Mouse (Mus musculus) kidney, embryonic 14.5 days (tissue): ENCODE results near the gene Scfd2. TPM values are rescaled to one million over a fixed set of nuclear protein-coding genes. Genes with fewer than 3 reads are reported as not detected.

Experiments used
- ATAC-seq: fragments of 200-750 bp; cut with Nextera tagmentation; 2 replicates; pipeline ENCODE4 v1.8.0; 2017; ENCODE audit warnings: moderate number of reproducible peaks, mild to moderate bottlenecking, moderate TSS enrichment, moderate library complexity; ENCODE audit not compliant: low FRiP score, low TSS enrichment
- H3K27ac ChIP-seq: fragments of 300-500 bp; sonication (generic); 2 replicates; pipeline ENCODE4 v1.5.1; 2014; ENCODE audit warnings: low read depth, mild to moderate bottlenecking, low read length, moderate library complexity, mixed read lengths
- H3K27me3 ChIP-seq: fragments of 300-500 bp; sonication (generic); 2 replicates; pipeline ENCODE4 v1.6.1; 2014; ENCODE audit warnings: mild to moderate bottlenecking, low read length; ENCODE audit not compliant: control insufficient read depth, insufficient read depth
- H3K36me3 ChIP-seq: fragments of 300-500 bp; sonication (generic); 2 replicates; pipeline ENCODE4 v1.6.1; 2014; ENCODE audit warnings: low read length, mixed read lengths; ENCODE audit not compliant: control insufficient read depth, insufficient read depth
- H3K4me1 ChIP-seq: fragments of 300-500 bp; sonication (generic); 2 replicates; pipeline ENCODE4 v1.6.1; 2014; ENCODE audit warnings: low read length, mixed read lengths; ENCODE audit not compliant: control insufficient read depth, insufficient read depth
- H3K4me2 ChIP-seq: fragments of 300-500 bp; sonication (generic); replicated peaks from 2 replicates; pipeline ENCODE4 v1.6.1; 2014; ENCODE audit warnings: low read depth, mild to moderate bottlenecking, low read length
- H3K4me3 ChIP-seq: fragments of 300-500 bp; sonication (generic); 2 replicates; pipeline ENCODE4 v1.5.1; 2014; ENCODE audit warnings: mild to moderate bottlenecking, low read length
- H3K9ac ChIP-seq: fragments of 300-500 bp; sonication (generic); 2 replicates; pipeline ENCODE4 v1.6.1; 2014; ENCODE audit warnings: low read depth, mild to moderate bottlenecking, low read length, moderate library complexity
- H3K9me3 ChIP-seq: fragments of 300-500 bp; sonication (generic); 2 replicates; pipeline ENCODE4 v1.6.1; 2016; ENCODE audit warnings: low read length; ENCODE audit not compliant: control insufficient read depth
- WGBS: fragments of 180-500 bp; shearing (Covaris S2); extraction: QIAGEN DNeasy Blood & Tissue Kit; methylation state at CpG from one replicate; pipeline ENCODE4 v1.1.7; 2014; 5-methylcytosine and 5-hydroxymethylcytosine counted together
- polyA plus RNA-seq: library from polyadenylated mRNA; unstranded; fragments of >200 nt; fragmentation: Nextera tagmentation; extraction: Ambion mirVana; gene quantifications from 2 replicates; pipeline ENCODE4 v1.2.1, GENCODE M21; 2014

Scfd2 gene
- polyA plus RNA-seq, 1 experiment from 2014 or later: 18.3 TPM

- Histone ChIP-seq H3K36me3 (no peaks in the 10 kb centered on the region), H3K27ac (no peak overlapping the region), H3K9ac (no peak overlapping the region), H3K4me3 (no peak overlapping the region), H3K4me2 (no peak overlapping the region), H3K9me3 (no peaks in the 10 kb centered on the region), H3K27me3 (no peaks in the 10 kb centered on the region; the same call in 1 of the 2 replicates), H3K4me1 (peaks cover 8% of the 10 kb centered on the region; the same call in 1 of the 2 replicates)
- peak; percentile 71 for ATAC-seq
- WGBS: 57% methylated on average over 1 of the region's 1 CpGs
Measured at GRCm38 (mm10) chr5:74239369-74239768, 292.2 kb downstream of the Scfd2 start.

GRCm38 (mm10) chr5:74233808-74234207 is 297.8 kb downstream of the Scfd2 start:
- Histone ChIP-seq H3K9ac (no peak overlapping the region), H3K4me1 (no peaks in the 10 kb centered on the region), H3K4me3 (no peak overlapping the region), H3K27ac (no peak overlapping the region), H3K4me2 (no peak overlapping the region), H3K9me3 (no peaks in the 10 kb centered on the region), H3K27me3 (no peaks in the 10 kb centered on the region), H3K36me3 (no peaks in the 10 kb centered on the region)
- ATAC-seq: no peak
- 90% methylated on average over 7 of the region's 7 CpGs for WGBS

- no peak for ATAC-seq
Measured at GRCm38 (mm10) chr5:74230525-74230924, 301.0 kb downstream of the Scfd2 start.

GRCm38 (mm10) chr5:74229775-74230413 is 301.7 kb downstream of the Scfd2 start:
- peaks cover 3% of the 10 kb centered on the region; the same call in 1 of the 2 replicates for H3K4me1 ChIP-seq
- 74% methylated on average over 11 of the region's 11 CpGs for WGBS
- H3K4me3 ChIP-seq: no peak overlapping the region
- H3K4me2 ChIP-seq: no peak overlapping the region
- no peaks in the 10 kb centered on the region for H3K36me3 ChIP-seq
- no peak overlapping the region for H3K9ac ChIP-seq
- ATAC-seq: no peak
- H3K9me3 ChIP-seq: no peaks in the 10 kb centered on the region
- no peak overlapping the region for H3K27ac ChIP-seq
- H3K27me3 ChIP-seq: no peaks in the 10 kb centered on the region

More at GRCm38 (mm10) chr5:74230525-74230924, 301.0 kb downstream of the Scfd2 start:
- Histone ChIP-seq H3K27me3 (no peaks in the 10 kb centered on the region), H3K4me2 (no peak overlapping the region), H3K9me3 (no peaks in the 10 kb centered on the region), H3K27ac (no peak overlapping the region), H3K4me1 (peaks cover 3% of the 10 kb centered on the region; the same call in 1 of the 2 replicates), H3K36me3 (no peaks in the 10 kb centered on the region), H3K4me3 (no peak overlapping the region), H3K9ac (no peak overlapping the region)
- 83% methylated on average over 2 of the region's 2 CpGs for WGBS

GRCm38 (mm10) chr5:74228938-74229337 is 302.6 kb downstream of the Scfd2 start:
- ATAC-seq: no peak
- Histone ChIP-seq H3K36me3 (no peaks in the 10 kb centered on the region), H3K27ac (no peak overlapping the region), H3K4me1 (peaks cover 3% of the 10 kb centered on the region; the same call in 1 of the 2 replicates), H3K9me3 (no peaks in the 10 kb centered on the region), H3K4me3 (no peak overlapping the region), H3K4me2 (no peak overlapping the region), H3K27me3 (no peaks in the 10 kb centered on the region), H3K9ac (no peak overlapping the region)
- 61% methylated on average over 1 of the region's 1 CpGs for WGBS

- H3K27me3 ChIP-seq: no peaks in the 10 kb centered on the region
- H3K9me3 ChIP-seq: no peaks in the 10 kb centered on the region
- WGBS: 83% methylated on average over 6 of the region's 6 CpGs
- H3K4me1 ChIP-seq: peaks cover 3% of the 10 kb centered on the region; the same call in 1 of the 2 replicates
- ATAC-seq: no peak
- no peaks in the 10 kb centered on the region for H3K36me3 ChIP-seq
- no peak overlapping the region for H3K9ac ChIP-seq
- no peak overlapping the region for H3K27ac ChIP-seq
- H3K4me2 ChIP-seq: no peak overlapping the region
- H3K4me3 ChIP-seq: no peak overlapping the region
Measured at GRCm38 (mm10) chr5:74227352-74227751, 304.2 kb downstream of the Scfd2 start.

GRCm38 (mm10) chr5:74226183-74226582 is 305.4 kb downstream of the Scfd2 start:
- H3K4me2 ChIP-seq: no peak overlapping the region
- H3K36me3 ChIP-seq: no peaks in the 10 kb centered on the region
- no peak overlapping the region for H3K27ac ChIP-seq
- no peak overlapping the region for H3K4me3 ChIP-seq
- no peaks in the 10 kb centered on the region for H3K9me3 ChIP-seq
- ATAC-seq: no peak
- H3K27me3 ChIP-seq: no peaks in the 10 kb centered on the region
- no peak overlapping the region for H3K9ac ChIP-seq
- peaks cover 3% of the 10 kb centered on the region; the same call in 1 of the 2 replicates for H3K4me1 ChIP-seq
- 87% methylated on average over 5 of the region's 5 CpGs for WGBS

GRCm38 (mm10) chr5:74224480-74224879 is 307.1 kb downstream of the Scfd2 start:
- no peak overlapping the region for H3K4me2 ChIP-seq
- H3K9ac ChIP-seq: no peak overlapping the region
- H3K9me3 ChIP-seq: no peaks in the 10 kb centered on the region
- H3K27ac ChIP-seq: no peak overlapping the region
- H3K4me3 ChIP-seq: no peak overlapping the region
- H3K36me3 ChIP-seq: no peaks in the 10 kb centered on the region
- WGBS: 80% methylated on average over 6 of the region's 6 CpGs
- no peaks in the 10 kb centered on the region for H3K27me3 ChIP-seq
- peaks cover 3% of the 10 kb centered on the region; the same call in 1 of the 2 replicates for H3K4me1 ChIP-seq
- no peak for ATAC-seq

GRCm38 (mm10) chr5:74222626-74223025 is 308.9 kb downstream of the Scfd2 start:
- Histone ChIP-seq H3K9me3 (no peaks in the 10 kb centered on the region), H3K4me1 (no peaks in the 10 kb centered on the region), H3K27ac (no peak overlapping the region), H3K27me3 (no peaks in the 10 kb centered on the region), H3K9ac (no peak overlapping the region), H3K4me2 (no peak overlapping the region), H3K4me3 (no peak overlapping the region), H3K36me3 (no peaks in the 10 kb centered on the region)
- ATAC-seq: no peak
- WGBS: 85% methylated on average over 4 of the region's 4 CpGs
